Mouse (Mus musculus) kidney, adult 9 months (tissue): ENCODE measurements around the gene Grasp.

Source experiments
- DNase-seq: peaks from one replicate; pipeline ENCODE4 v3.0.0; 2022

The Grasp gene

GRCm38 (mm10) chr15:101250220-101250800, 26.3 kb downstream of the Grasp start:
- DNase-seq = no peak

GRCm38 (mm10) chr15:101251930-101252329, 27.9 kb downstream of the Grasp start:
- no peak for DNase-seq

GRCm38 (mm10) chr15:101252614-101253013, 28.6 kb downstream of the Grasp start:
- no peak for DNase-seq

- DNase-seq = no peak
These were observed 29.5 kb downstream of the Grasp start for GRCm38 (mm10) chr15:101253563-101253885.

- peak; percentile 84 for DNase-seq
These were observed 30.2 kb downstream of the Grasp start, which contains the start of gene Nr4a1 for GRCm38 (mm10) chr15:101253886-101254795. TSS of gene Nr4a1 (plus strand) at chr15:101254269.

GRCm38 (mm10) chr15:101255842-101256462, 32.0 kb downstream of the Grasp start:
- DNase-seq = no peak

DNA sequence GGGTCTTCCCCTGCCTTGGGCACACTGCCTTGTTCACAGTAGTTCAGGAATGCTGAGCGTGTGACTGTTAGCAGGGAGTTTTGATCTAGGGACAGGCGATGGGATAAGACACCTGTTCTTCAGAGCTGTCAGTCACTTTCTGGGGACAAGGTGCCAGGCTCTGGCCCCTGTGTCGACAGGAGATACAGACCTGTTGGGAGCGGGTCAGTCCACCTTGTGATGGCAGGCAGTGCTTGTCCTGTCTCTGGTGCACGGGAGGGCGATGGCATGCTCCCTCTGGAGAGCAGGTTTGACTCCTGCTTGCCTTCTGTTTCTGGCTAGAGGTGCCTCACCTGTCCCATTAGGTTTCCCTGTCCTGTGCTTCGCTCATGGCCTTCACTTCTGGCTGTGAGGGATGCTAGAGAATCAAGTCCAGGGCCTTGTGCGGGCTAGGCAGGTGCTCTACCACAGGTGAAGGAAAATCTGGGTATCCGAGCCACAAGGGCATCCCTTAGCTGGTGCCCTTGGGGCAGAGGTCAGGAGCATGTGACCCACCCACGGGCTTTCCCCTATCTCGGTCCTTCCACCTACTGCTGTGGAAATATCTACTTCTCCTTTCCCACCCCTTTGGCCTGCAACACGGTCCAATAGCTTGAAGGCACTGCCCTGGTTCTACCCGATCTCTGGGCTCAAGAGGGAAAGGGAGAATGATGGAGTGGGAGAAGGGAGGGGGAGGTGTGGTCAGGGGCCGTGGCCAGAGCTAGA, 32.6 kb downstream of the Grasp start:
- DNase-seq = no peak

GRCm38 (mm10) chr15:101258420-101258819, 34.4 kb downstream of the Grasp start:
- DNase-seq = no peak

DNA sequence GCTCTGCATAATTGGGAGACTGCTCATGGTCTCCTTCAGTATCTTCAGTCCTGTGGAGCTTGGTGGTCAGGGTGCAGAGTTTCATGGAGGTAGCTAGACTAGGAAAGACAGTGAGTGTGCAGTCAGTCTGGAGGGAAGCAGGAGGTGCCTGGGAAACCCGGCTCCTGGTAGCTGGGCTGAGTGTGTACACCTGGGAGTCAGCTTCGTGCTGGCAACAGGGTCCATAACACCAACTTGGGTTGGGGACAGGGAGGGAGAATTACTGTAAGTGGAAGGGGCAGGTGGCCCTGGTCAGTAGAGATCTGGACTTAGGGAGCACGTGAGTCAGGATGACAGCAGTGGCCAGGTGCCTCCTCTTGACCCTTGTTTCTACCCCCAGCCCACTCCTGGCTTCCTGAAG, 35.9 kb downstream of the Grasp start:
- DNase-seq = no peak

DNA sequence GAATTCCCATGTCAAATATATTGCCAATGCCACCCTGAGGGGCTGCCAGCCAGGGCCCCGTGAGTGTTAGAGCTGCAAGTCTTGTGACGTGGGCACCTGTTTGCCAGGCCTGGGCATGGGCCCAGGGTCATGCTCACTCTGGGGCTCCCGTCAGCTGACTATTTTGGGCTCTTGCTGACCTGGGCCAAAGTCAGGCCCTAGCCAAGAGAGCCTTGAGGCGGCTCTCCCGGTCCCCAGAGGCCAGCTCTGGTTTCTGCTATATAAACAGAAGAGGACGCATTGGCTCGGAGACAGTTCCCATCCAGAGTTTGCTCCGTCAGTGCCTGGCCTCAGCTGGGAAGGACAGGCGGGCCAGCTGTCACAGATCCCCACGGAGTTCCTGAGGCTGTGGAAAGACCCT, 36.4 kb downstream of the Grasp start:
- DNase-seq = peak; percentile 66

DNA sequence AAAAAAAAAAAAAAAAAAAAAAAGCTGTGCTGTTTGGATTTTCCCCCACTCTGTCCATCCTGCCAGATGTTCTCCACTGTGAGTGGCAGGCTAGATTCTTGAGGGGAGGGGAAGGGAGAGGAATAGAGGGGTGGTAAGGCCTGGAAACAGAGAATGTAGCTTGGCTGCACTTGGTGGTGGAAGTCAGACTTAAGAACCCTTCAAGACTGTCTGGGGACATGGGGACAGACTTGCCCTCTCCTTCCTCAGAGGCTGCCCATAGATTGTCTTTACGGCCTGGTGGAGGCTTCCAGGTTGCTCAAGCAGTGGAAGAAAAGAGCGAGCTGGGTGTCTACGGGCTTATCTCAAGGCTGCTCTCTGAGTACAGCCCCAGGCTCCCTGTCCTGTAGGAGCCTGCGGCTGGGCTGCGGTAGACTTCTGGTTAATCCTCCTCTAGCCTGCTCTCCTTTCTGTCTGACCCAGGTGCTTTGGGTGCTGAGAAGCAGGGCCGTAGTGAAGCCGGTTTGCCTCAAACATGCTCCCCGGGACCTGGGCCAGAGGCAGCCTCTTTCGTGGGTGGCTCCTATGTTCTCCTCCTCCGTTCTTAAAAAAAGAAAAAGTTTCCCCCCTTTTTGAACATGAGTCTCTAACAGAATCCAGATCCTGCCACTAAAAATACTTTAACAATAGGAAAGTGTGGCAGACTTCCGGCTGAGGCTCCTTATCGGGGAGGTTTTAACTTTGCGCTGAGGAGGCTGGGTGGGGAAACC, 37.1 kb downstream of the Grasp start:
- no peak for DNase-seq

DNA sequence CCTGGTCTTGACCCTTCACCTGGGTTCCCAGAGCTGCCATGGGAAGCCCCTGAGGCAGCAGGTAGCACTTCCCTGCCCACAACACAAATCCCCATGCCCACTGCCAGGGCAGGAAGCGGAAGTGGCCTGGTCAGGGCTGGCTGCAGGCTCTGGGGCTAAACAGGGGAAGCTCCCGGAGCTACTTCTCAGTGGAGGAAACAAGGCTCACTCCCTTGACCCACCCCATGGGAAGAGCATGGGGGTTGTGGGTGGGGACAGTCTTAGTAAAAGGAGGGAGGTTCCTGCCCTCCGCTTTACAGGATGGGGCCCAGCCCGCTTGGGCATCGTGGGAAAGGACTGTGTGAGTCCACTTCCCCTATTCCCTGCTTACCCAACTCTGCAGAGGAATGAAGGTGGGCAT, 38.5 kb downstream of the Grasp start:
- no peak for DNase-seq

DNA sequence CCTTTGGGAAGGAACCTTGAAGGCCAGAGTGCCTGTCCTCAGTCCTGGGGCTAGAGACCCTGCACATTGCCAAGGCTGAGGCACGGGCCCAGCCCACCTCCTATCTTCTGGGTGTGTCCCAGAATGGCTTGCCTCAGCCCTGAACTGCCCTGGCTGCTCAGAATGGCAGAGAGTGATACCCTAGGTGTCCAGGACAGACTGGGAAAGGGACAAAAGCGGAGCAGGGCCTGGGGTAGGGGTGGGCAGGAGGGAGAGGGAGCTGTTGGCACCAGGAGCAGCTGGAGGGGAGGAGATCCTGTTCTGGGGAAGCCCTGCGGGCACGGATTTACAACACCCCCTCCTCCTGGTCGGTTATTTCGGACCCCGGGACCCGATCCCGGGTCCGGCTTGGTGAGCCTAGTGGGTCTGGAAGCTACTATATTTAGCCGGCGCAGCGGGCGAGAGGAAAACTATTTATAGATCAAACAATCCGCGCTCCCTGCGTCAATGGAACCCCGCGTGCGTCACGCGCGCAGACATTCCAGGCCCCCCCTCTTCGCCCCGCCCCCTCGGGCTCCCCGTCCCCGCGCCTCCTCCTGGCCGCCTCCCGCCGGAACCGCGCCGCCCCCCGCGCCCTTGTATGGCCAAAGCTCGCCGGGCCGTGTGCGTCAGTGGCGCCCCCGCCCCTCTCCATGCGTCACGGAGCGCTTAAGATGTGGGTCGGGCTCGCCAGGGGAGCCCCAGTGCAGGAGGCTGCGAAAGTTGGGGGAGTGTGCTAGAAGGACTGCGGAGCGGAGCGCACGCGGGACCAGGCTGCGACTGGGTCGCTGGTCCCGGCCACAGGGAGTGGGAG, 42.4 kb downstream of the Grasp start:
- DNase-seq = peak; percentile 89

GRCm38 (mm10) chr15:101267053-101268032, 43.4 kb downstream of the Grasp start:
- DNase-seq = peak; percentile 54

- no peak for DNase-seq
These were observed 46.3 kb downstream of the Grasp start for GRCm38 (mm10) chr15:101270101-101270820.

DNA sequence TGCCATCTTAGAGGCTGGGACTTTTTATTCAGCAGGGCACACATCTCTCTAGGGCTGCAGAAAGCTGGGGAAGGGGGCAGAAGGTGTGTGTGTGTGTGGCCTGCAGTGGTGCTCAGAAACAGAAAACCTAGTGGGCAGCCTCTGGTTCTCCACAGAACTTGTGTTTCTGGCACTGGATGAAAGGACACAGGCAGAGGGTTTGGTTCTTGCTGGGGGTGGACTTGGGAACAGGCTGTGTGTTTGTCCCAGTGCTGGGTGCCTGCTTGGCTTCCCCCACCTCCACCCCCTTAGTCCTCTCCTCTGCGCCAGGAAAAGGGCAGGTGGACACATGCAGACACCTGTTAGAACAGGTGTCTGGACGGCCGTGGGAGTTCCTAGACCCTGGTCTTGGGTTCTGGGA, 47.1 kb downstream of the Grasp start:
- DNase-seq = no peak

DNA sequence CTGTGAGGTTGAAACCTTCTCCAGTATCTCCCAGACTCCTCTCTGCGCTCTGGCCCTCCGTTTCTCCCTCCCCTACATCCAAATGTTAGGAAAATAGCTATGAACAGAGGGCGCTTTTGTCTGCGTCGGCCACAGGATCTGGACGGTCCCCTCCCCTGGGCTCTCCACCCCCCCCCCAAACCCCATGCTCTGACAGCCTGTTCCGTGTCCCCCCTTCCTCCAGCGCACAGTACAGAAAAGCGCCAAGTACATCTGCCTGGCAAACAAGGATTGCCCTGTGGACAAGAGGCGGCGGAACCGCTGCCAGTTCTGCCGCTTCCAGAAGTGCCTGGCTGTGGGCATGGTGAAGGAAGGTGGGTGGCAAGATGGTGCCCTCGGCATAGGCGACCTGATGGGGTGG, 47.5 kb downstream of the Grasp start:
- DNase-seq = no peak

DNA sequence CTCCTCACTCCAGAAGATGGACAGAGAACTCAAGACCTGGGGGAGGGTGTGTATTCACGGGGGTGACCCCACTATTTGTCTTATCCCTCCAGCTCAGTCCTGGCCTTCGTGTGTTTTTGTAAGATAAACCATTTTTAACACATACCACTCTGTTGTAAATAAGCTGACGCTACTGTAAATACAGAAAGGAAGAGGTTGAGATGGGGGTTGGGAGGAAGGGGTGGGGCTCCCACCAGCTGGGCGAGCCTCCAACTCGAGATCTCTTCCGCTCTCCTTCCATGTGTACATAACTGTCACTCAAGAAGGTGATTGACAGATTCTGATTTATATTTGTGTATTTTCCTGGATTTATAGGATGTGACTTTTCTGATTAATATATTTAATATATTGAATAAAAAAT, 50.4 kb downstream of the Grasp start:
- no peak for DNase-seq

GRCm38 (mm10) chr15:101277351-101277899, 53.4 kb downstream of the Grasp start:
- DNase-seq = no peak
